Mouse (Mus musculus): ENCODE data around the gene Rpp21. TPM values are rescaled to one million over a fixed set of nuclear protein-coding genes. Genes with fewer than 3 reads are reported as not detected.

Gene Rpp21
- polyA plus RNA-seq, 1 experiment = 61.2 TPM

DNA sequence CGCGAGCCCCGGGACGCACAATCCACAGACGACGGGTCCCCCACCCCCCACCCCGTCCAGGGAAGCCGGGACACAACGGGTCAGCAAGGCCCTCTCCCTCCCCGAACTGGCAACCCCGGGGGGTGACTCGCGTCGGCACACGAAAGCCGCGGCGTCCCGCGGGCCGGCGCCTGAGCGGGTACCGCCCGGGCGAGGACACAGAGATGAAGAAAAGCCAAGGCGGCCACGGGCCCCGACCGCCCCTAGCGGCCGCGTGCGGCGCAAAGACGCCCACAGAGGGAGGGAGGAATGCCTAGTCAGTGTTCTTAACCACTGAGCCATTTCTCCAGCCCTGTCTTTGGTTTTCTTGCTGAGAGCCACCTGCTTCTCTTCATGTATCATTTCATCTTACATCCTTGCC, 26.6 kb downstream of the Rpp21 start:
- TF ChIP-seq CTCF (IDR thresholded peaks at IDR 0.05; ENCODE audit: control insufficient read depth, insufficient read depth, insufficient read length) (peak; percentile 81), FOSL1 (IDR thresholded peaks at IDR 0.05; ENCODE audit: insufficient read depth, low read length, poor library complexity, severe bottlenecking) (no peak), MYOG (IDR thresholded peaks at IDR 0.05; ENCODE audit: control insufficient read depth, extremely low read depth, insufficient read length) (no peak)
- Histone ChIP-seq H3K36me3 (ENCODE audit: control insufficient read depth, insufficient read depth) (no peaks in the 10 kb centered on the region), H3K79me2 (ENCODE audit: control insufficient read depth, insufficient read depth) (no peaks in the 10 kb centered on the region), H3K27me3 (ENCODE audit: control insufficient read depth, insufficient read depth, insufficient read length) (peaks cover 20% of the 10 kb centered on the region), H3ac (ENCODE audit: control insufficient read depth, insufficient read length, low read depth) (no peak overlapping the region), H3K79me3 (ENCODE audit: low read depth) (no peaks in the 10 kb centered on the region), H3K4me3 (ENCODE audit: insufficient read depth, poor library complexity, severe bottlenecking) (no peak overlapping the region)

DNA sequence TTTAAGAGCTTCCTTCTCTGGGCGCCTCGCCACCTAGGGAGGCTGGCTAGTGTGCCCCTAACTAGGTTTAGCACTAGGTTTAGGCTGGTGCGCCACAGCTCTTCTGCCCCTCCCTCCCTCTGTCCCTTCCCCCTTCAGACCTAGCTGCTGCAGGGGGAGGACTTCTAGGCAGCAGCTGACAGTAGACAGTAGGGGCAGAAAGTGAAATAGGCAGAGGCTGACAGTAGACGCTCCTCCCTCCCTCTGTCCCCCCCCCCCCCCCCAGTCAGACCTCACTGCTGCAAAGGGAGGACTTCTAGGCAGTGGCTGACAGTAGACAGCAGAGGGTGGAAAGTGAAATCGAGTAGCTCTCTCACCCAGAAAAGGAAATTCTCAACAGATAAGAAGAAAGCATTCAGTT, 28.8 kb downstream of the Rpp21 start:
- peaks cover 35% of the 10 kb centered on the region for H3K27me3 ChIP-seq (ENCODE audit: control insufficient read depth, insufficient read depth, insufficient read length)

DNA sequence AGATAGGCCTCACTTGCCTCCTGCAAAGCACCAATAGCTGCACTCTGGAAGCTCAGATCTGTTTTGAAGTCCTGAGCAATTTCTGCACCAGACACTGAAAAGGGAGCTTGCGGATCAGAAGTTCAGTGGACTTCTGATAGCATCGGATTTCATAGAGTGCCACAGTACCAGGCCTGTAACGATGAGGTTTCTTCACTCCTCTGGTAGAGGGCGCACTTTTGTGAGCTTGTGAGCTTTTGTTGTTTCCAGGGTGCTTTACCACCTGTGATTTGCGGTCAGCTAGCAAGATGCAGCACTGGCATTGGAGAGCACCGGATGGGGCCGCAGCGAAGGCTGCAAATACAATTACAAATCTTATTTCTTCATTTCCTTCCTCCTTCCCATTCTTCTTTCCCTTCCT, 30.9 kb downstream of the Rpp21 start:
- TF ChIP-seq CTCF (IDR thresholded peaks at IDR 0.05; ENCODE audit: control insufficient read depth, insufficient read depth, insufficient read length) (no peak), MAX (IDR thresholded peaks at IDR 0.05) (no peak), MYOG (IDR thresholded peaks at IDR 0.05; ENCODE audit: control insufficient read depth, extremely low read depth, insufficient read length) (no peak), CEBPB (IDR thresholded peaks at IDR 0.05; ENCODE audit: low read depth) (no peak), MYOD1 (IDR thresholded peaks at IDR 0.05; ENCODE audit: control insufficient read depth, insufficient read length, low read depth) (no peak), USF1 (IDR thresholded peaks at IDR 0.05; ENCODE audit: low read depth) (no peak), FOSL1 (IDR thresholded peaks at IDR 0.05; ENCODE audit: insufficient read depth, low read length, poor library complexity, severe bottlenecking) (no peak)
- Histone ChIP-seq H3K79me2 (ENCODE audit: control insufficient read depth, insufficient read depth) (no peaks in the 10 kb centered on the region), H3K4me3 (ENCODE audit: insufficient read depth, poor library complexity, severe bottlenecking) (no peak overlapping the region), H3ac (ENCODE audit: control insufficient read depth, insufficient read length, low read depth) (no peak overlapping the region), H3K36me3 (ENCODE audit: control insufficient read depth, insufficient read depth) (no peaks in the 10 kb centered on the region), H3K79me3 (ENCODE audit: low read depth) (no peaks in the 10 kb centered on the region), H3K27me3 (ENCODE audit: control insufficient read depth, insufficient read depth, insufficient read length) (peaks cover 37% of the 10 kb centered on the region)

More for the DNA sequence above, 28.8 kb downstream of the Rpp21 start:
- Histone ChIP-seq H3K36me3 (ENCODE audit: control insufficient read depth, insufficient read depth) (no peaks in the 10 kb centered on the region), H3K79me3 (ENCODE audit: low read depth) (no peaks in the 10 kb centered on the region), H3K79me2 (ENCODE audit: control insufficient read depth, insufficient read depth) (no peaks in the 10 kb centered on the region), H3K4me3 (ENCODE audit: insufficient read depth, poor library complexity, severe bottlenecking) (no peak overlapping the region), H3ac (ENCODE audit: control insufficient read depth, insufficient read length, low read depth) (no peak overlapping the region)
- TF ChIP-seq FOSL1 (IDR thresholded peaks at IDR 0.05; ENCODE audit: insufficient read depth, low read length, poor library complexity, severe bottlenecking) (no peak), MYOG (IDR thresholded peaks at IDR 0.05; ENCODE audit: control insufficient read depth, extremely low read depth, insufficient read length) (no peak), USF1 (IDR thresholded peaks at IDR 0.05; ENCODE audit: low read depth) (no peak), MAX (IDR thresholded peaks at IDR 0.05) (no peak), MYOD1 (IDR thresholded peaks at IDR 0.05; ENCODE audit: control insufficient read depth, insufficient read length, low read depth) (no peak), CTCF (IDR thresholded peaks at IDR 0.05; ENCODE audit: control insufficient read depth, insufficient read depth, insufficient read length) (no peak), CEBPB (IDR thresholded peaks at IDR 0.05; ENCODE audit: low read depth) (no peak)

DNA sequence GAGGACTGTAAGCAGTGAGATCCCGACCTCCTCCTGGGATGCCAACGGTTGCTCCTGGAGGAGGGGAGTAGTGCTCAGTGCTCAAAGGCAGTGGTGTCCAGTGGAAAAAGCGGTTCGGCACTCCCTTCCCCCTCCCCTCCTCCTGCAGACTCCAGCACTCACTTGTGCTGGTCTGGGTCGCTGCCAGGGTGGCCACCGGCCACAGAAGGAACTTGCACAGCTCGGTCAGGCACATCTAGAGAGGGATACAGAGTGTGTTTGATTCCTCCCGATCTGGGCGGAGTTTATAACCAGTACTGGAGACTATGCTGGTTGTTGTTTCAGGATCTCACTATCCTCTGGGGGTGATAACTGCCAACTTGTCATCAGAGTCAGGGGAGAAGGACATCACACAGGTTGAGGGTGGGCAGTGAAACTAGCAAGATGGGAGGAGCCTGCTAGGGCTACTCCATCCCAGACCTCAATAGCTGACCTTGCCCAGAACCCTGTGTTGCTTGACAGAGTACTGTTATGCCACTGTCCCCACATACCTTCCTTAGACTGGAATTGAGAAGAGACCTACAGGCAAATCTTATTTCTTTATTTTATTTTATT, 32.5 kb downstream of the Rpp21 start:
- Histone ChIP-seq H3ac (ENCODE audit: control insufficient read depth, insufficient read length, low read depth) (no peak overlapping the region), H3K4me3 (ENCODE audit: insufficient read depth, poor library complexity, severe bottlenecking) (no peak overlapping the region), H3K27me3 (ENCODE audit: control insufficient read depth, insufficient read depth, insufficient read length) (peaks cover 43% of the 10 kb centered on the region), H3K79me2 (ENCODE audit: control insufficient read depth, insufficient read depth) (no peaks in the 10 kb centered on the region), H3K79me3 (ENCODE audit: low read depth) (no peaks in the 10 kb centered on the region), H3K36me3 (ENCODE audit: control insufficient read depth, insufficient read depth) (no peaks in the 10 kb centered on the region)
- no peak for TF ChIP-seq MYOD1 (IDR thresholded peaks at IDR 0.05; ENCODE audit: control insufficient read depth, insufficient read length, low read depth)
- no peak for TF ChIP-seq MYOG (IDR thresholded peaks at IDR 0.05; ENCODE audit: control insufficient read depth, extremely low read depth, insufficient read length)
- TF ChIP-seq CEBPB (IDR thresholded peaks at IDR 0.05; ENCODE audit: low read depth) = no peak
- TF ChIP-seq MAX (IDR thresholded peaks at IDR 0.05) = no peak
- no peak for TF ChIP-seq FOSL1 (IDR thresholded peaks at IDR 0.05; ENCODE audit: insufficient read depth, low read length, poor library complexity, severe bottlenecking)
- TF ChIP-seq CTCF (IDR thresholded peaks at IDR 0.05; ENCODE audit: control insufficient read depth, insufficient read depth, insufficient read length) = no peak
- TF ChIP-seq USF1 (IDR thresholded peaks at IDR 0.05; ENCODE audit: low read depth) = no peak

DNA sequence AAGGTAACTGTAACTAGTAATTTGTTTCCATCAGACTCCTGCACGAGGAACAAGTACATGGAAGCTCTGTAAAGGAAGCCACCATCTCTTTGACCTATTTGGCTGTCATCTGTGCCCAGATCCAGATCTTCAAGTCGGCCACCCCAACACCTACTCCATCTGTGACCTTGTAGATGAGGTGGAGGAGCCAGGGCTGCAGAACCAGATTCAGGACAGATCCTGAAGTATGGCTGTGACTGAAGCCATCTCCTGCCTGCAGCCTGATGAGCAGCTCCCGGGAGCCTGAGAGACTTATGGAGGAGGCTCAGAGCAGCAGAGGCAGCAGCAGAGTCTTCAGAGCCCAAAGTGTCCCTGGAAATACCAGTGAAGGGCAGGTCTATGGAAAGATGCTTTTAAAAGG, 33.4 kb downstream of the Rpp21 start:
- no peak for TF ChIP-seq FOSL1 (IDR thresholded peaks at IDR 0.05; ENCODE audit: insufficient read depth, low read length, poor library complexity, severe bottlenecking)
- TF ChIP-seq USF1 (IDR thresholded peaks at IDR 0.05; ENCODE audit: low read depth) = no peak
- no peak for TF ChIP-seq MYOD1 (IDR thresholded peaks at IDR 0.05; ENCODE audit: control insufficient read depth, insufficient read length, low read depth)
- TF ChIP-seq MYOG (IDR thresholded peaks at IDR 0.05; ENCODE audit: control insufficient read depth, extremely low read depth, insufficient read length) = no peak
- no peak for TF ChIP-seq CTCF (IDR thresholded peaks at IDR 0.05; ENCODE audit: control insufficient read depth, insufficient read depth, insufficient read length)
- no peak for TF ChIP-seq MAX (IDR thresholded peaks at IDR 0.05)
- no peak for TF ChIP-seq CEBPB (IDR thresholded peaks at IDR 0.05; ENCODE audit: low read depth)
- peaks cover 43% of the 10 kb centered on the region for H3K27me3 ChIP-seq (ENCODE audit: control insufficient read depth, insufficient read depth, insufficient read length)
- no peaks in the 10 kb centered on the region for H3K79me3 ChIP-seq (ENCODE audit: low read depth)
- no peaks in the 10 kb centered on the region for H3K36me3 ChIP-seq (ENCODE audit: control insufficient read depth, insufficient read depth)
- no peak overlapping the region for H3K4me3 ChIP-seq (ENCODE audit: insufficient read depth, poor library complexity, severe bottlenecking)
- no peak overlapping the region for H3ac ChIP-seq (ENCODE audit: control insufficient read depth, insufficient read length, low read depth)
- no peaks in the 10 kb centered on the region for H3K79me2 ChIP-seq (ENCODE audit: control insufficient read depth, insufficient read depth)

Data from C2C12 (cell line).